Mouse (Mus musculus) right cerebral cortex, adult 18-20 months (tissue): ENCODE data around the gene Rhot1.
"Not testable (repeated sequence)": the region's sequence is repeated elsewhere in the genome, so short reads cannot be mapped to it uniquely, and the experiment has no call there.

ENCODE experiments used
- DNase-seq: peaks from one replicate; pipeline ENCODE4 v3.0.0; 2022; ENCODE audit warnings: mixed read lengths

The Rhot1 gene

DNA sequence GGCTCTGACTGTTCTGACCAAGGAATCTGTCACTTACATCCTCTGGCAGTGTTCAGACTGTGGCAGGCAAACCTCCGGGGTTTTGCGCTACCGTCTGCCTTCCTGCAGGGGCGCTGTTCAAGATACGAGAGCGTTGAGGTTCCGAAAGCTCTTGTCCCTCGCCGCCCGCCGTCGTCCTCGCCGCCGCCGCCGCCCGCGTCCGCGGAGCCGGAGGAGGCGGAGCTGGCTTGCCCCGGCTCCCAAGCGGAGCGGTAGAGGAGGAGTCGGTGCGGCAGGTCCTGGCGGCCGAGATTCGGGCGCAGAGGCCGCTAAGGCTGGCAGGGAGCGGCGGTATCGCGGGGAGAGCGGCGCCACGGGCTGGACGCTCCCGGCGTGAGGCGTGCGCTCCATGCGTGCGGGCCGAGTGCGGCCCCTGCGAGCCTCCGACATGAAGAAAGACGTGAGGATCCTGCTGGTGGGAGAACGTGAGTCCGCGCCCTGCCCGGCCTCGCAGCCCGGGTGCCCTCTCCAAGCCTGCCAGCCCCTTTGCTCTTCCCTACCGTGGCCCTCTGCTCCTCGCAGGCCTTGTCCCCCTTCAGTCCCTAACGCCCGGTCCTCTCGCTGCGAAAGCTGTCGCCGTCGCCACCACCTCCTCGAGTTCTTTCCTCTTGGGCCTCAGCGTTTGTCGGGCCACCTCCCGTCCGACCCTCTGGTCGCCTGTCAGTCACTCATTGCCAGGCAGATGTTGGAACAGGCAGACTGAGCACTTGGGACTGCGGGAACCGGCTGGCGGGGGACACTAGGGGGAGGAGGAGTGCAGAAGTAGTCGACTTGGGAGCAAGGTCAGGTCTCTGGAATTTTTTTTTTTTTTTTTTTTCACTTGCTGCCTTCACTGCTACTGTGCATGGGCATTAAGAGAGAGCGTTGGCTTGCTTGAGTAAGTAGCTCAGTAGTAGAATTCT lies at the start of gene Rhot1:
Gene Rhot1, plus strand, starts transcription at position 160 of the 941 bp plus-strand sequence.
- peak; percentile 94 for DNase-seq

- DNase-seq, result no peak
Observed at GRCm38 (mm10) chr11:80161041-80161440, 47.8 kb upstream of the Rhot1 start.

GRCm38 (mm10) chr11:80163362-80164116 lies 45.3 kb upstream of the Rhot1 start:
- no peak for DNase-seq

DNA sequence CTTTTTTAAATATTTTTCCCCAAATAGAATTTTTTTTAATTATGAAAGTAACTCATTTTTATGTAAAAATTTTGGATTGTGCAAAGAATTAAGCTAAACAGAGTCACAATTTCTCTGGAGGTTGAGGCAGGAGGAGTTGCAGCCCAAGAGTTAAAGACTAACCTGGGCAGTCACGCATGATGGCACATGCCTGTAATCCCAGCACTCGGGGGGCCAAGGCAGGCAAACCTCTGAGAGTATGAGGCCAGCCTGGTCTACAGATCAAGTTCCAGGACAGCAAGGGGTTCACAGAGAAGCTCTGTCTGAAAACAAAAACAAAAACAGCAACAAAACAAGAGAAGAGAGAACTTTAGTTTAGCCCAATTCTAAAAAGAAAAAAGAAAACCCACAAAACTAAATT lies 44.6 kb upstream of the Rhot1 start:
- no peak for DNase-seq

GRCm38 (mm10) chr11:80168121-80168520 lies 40.7 kb upstream of the Rhot1 start:
- no peak for DNase-seq

DNA sequence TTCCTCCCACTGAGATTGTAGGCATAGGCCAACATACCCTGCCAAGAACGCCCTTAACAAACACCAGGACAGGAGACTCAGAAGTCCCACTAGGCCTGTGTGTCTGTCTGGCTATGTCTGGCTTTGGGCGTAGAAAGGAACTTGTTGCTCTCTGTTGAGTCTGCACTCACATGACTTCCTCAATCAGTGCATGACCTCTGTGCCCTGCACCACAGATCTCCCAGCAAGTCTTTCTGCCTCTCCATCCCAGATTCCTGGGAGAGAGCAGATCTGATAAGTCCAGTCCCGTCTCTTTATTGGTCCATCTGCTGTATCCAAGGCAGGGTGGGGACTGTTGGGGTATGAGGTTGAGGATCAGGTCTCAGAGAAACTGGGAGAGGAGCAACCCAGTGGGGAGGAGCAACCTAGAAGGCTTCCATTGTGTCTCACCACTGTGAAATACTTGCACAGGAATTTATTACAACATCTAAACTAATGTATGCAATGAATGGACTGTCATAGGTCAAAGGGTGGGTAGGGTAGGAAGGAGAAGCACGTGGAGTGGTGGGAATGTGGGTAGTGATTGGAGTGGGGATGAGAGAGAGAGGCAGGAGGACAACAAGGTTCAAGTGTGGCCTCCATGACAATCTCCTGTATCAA lies 40.1 kb upstream of the Rhot1 start:
- no peak for DNase-seq

GRCm38 (mm10) chr11:80169629-80170028 lies 39.2 kb upstream of the Rhot1 start:
- DNase-seq, result no peak

DNA sequence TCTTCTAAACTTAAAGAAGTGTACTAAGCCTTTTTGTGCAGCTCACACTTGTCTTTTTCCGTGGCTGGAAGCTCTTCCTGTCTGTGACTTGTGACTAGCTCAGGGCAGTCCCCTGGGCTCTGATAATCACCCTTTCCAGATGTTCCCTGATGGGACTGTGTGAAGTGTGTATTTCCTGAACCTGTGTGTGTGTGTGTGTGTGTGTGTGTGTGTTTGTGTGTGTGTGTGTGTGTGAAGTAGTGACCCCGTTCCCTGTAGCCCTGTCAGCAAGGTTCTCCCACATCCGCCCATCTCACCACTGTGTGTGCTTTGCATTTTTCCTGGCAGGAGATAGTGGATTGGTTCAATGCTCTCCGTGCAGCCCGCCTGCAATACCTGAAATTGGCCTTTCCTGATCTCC lies 38.5 kb upstream of the Rhot1 start:
- DNase-seq, result no peak

DNA sequence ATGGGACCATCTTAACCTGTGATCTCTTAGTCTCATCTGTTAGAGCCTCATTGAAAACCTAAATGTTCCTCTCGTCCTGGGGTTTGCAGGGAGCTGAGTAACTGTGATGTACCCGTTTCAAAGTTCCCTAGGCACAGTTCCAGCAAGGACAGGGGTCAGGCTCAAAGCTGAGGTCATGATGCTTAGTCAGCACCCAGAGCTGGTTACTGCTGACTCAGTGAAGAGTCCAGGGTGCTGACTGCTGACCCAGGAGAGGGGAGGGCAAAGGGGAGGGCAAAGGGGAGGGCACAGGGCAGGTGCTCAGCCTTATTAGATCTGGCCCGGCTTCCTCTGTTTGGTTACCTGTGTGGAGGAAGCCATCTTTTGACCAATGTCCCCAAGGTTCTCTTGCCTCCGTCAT lies 36.9 kb upstream of the Rhot1 start:
- DNase-seq, result no peak

GRCm38 (mm10) chr11:80173963-80174670 lies 34.7 kb upstream of the Rhot1 start:
- no peak for DNase-seq

GRCm38 (mm10) chr11:80176911-80177895 lies 31.6 kb upstream of the Rhot1 start:
- no peak for DNase-seq

DNA sequence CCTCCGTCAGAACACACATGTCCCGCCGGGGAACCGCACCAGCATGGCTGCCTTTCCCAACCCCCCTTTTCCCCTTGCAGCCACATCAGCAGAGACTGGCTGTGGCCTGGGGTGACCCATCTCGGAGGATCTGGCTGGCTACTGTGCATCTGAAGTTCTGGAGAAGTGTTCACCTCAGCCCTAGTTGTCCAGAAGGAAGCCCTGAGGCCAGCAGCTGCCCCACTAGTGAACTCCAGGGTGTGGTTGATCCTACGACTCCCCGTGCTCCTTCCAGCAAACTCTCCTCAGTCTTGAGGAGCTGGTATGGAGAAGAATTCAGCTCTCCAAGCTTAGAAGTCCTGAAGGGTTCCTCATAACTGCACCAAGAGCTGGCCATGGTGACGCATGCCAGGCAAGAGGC lies 30.5 kb upstream of the Rhot1 start:
- no peak for DNase-seq

GRCm38 (mm10) chr11:80181021-80181749 lies 27.6 kb upstream of the Rhot1 start:
- DNase-seq, result no peak

DNA sequence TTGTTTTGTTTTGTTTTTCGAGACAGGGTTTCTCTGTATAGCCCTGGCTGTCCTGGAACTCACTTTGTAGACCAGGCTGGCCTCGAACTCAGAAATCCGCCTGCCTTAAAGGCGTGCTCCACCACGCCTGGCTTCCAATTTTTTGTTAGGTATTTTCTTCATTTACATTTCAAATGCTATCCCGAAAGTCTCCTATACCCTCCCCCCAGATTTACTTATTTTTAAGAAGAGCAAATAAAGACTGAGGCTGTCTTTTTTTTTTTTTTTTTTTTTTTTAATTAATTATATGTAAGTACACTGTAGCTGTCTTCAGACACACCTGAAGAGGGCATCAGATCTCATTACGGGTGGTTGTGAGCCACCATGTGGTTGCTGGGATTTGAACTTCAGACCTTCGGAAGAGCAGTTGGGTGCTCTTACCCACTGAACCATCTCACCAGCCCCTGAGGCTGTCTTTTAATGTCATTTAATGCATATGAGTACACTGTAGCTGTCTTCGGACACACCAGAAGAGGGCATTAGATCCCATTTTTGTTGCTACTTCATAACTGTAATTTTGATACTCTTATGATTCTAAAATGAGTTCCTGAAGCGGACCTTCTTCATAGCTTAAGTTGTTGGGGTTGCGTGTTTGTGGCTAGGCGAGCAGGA lies 25.6 kb upstream of the Rhot1 start:
- DNase-seq, result not testable (repeated sequence)

GRCm38 (mm10) chr11:80183705-80184255 lies 25.0 kb upstream of the Rhot1 start, which contains the start of gene Rnf135:
Gene Rnf135 (plus strand): TSS chr11:80183851.
- peak; percentile 81 for DNase-seq

DNA sequence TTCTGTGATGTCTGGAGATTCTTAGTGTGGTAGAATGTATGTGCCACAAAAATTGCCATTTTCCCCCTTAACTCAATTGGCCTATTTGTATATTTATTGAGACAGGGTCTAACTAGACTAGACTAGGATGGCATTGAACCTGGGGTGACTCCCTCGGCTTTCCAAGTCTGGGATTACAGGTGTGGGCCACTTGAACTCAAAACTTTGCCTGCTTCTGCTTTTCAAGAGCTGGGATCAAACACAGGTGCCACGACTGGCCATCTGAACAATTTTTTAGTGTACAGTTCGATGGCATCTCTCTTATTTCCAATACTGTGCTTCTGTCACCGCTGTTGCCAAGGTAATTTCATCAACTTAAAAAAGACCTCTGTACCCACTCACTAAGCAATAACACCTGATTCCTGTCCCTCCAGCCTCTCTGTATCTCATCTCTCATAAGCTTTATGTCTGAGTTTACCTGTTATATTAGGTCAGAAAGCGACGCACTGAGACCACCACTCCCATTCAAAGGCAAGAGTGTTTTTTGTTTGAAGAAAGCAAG lies 24.2 kb upstream of the Rhot1 start:
- DNase-seq, result no peak

GRCm38 (mm10) chr11:80185441-80185976 lies 23.3 kb upstream of the Rhot1 start:
- DNase-seq, result not testable (repeated sequence)

- DNase-seq, result no peak
Observed at GRCm38 (mm10) chr11:80190280-80190679, 18.5 kb upstream of the Rhot1 start.

DNA sequence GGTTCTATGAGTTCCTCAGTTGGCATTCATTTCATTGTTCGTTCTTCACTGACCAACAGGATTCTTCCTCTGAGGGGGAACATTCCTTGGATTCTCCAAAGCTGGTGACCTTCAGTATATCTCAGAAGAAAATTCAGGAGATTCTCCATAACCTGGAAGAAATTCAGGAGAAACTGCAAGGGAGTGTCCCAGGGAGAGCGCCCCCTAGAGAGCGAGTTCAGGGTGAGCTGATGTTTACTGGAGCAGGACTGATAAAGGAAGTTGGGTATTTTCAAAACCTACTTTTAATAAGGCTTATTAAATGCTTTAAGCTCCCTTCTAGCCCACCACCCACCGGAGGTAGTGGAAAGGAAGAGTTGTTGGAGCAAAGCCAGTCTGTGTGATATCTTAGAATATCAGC lies 15.0 kb upstream of the Rhot1 start:
- no peak for DNase-seq
